Mouse (Mus musculus) heart, embryonic 14.5 days (tissue): Measurements from ENCODE around the gene Uxs1. TPM values are rescaled to one million over a fixed set of nuclear protein-coding genes. Genes with fewer than 3 reads are reported as not detected.

Experiments used
- ATAC-seq: fragments of 200-750 bp; cut with Nextera tagmentation; 2 replicates; pipeline ENCODE4 v1.8.0; 2017; ENCODE audit warnings: low read depth, moderate TSS enrichment; ENCODE audit not compliant: insufficient number of reproducible peaks, insufficient read depth, low FRiP score
- H3K27ac ChIP-seq, 2 experiments: fragments of 200-500 bp in 1 of 2; fragments of 300-500 bp in 1 of 2; sonication (generic) in 1 of 2; replicated peaks in 1 of 2; 2 replicates each; pipeline ENCODE4 v1.5.1; 2012 to 2014; ENCODE audit warnings: low read depth in 2 of 2, low read length in 2 of 2, control low read depth in 1 of 2, mild to moderate bottlenecking in 1 of 2, mixed read lengths in 1 of 2; ENCODE audit not compliant: control insufficient read depth in 1 of 2, insufficient read depth in 1 of 2
- H3K27me3 ChIP-seq: fragments of 300-500 bp; sonication (generic); 2 replicates; pipeline ENCODE4 v1.6.1; 2014; ENCODE audit warnings: mild to moderate bottlenecking, low read length, control low read depth; ENCODE audit not compliant: control insufficient read depth, insufficient read depth
- H3K36me3 ChIP-seq: fragments of 300-500 bp; sonication (generic); 2 replicates; pipeline ENCODE4 v1.6.1; 2014; ENCODE audit warnings: mild to moderate bottlenecking, control low read depth, low read length, mixed read lengths; ENCODE audit not compliant: control insufficient read depth, insufficient read depth
- H3K4me1 ChIP-seq, 2 experiments: fragments of 200-500 bp in 1 of 2; fragments of 300-500 bp in 1 of 2; sonication (generic) in 1 of 2; 2 replicates each; pipeline ENCODE4 v1.6.1; 2012 to 2014; ENCODE audit warnings: low read length in 2 of 2, control low read depth in 1 of 2, mixed read lengths in 1 of 2; ENCODE audit not compliant: control insufficient read depth in 2 of 2, insufficient read depth in 2 of 2
- H3K4me2 ChIP-seq: fragments of 300-500 bp; sonication (generic); 2 replicates; pipeline ENCODE4 v1.6.1; 2014; ENCODE audit warnings: mild to moderate bottlenecking, low read length
- H3K4me3 ChIP-seq, 2 experiments: fragments of 200-500 bp in 1 of 2; fragments of 300-500 bp in 1 of 2; sonication (generic) in 1 of 2; 2 replicates each; pipeline ENCODE4 v1.5.1; 2012 to 2014; ENCODE audit warnings: low read length in 2 of 2, mild to moderate bottlenecking in 2 of 2, control low read depth in 1 of 2, low read depth in 1 of 2, moderate library complexity in 1 of 2; ENCODE audit not compliant: control insufficient read depth in 1 of 2, insufficient read depth in 1 of 2
- H3K9ac ChIP-seq: fragments of 300-500 bp; sonication (generic); 2 replicates; pipeline ENCODE4 v1.6.1; 2014; ENCODE audit warnings: mild to moderate bottlenecking, low read length
- H3K9me3 ChIP-seq: fragments of 300-500 bp; sonication (generic); 2 replicates; pipeline ENCODE4 v1.6.1; 2016; ENCODE audit warnings: low read length, control low read depth; ENCODE audit not compliant: control insufficient read depth
- WGBS: fragments of 180-500 bp; shearing (Covaris S2); extraction: QIAGEN DNeasy Blood & Tissue Kit; methylation state at CpG from one replicate; pipeline ENCODE4 v1.1.7; 2014; 5-methylcytosine and 5-hydroxymethylcytosine counted together
- polyA plus RNA-seq: library from polyadenylated mRNA; unstranded; fragments of >200 nt; fragmentation: Nextera tagmentation; extraction: Ambion mirVana; gene quantifications from 2 replicates; pipeline ENCODE4 v1.2.1, GENCODE M21; 2014

The Uxs1 gene
- polyA plus RNA-seq, 1 experiment from 2014 or later = 11.3 TPM

GRCm38 (mm10) chr1:43766328-43766727 lies 61.3 kb downstream of the Uxs1 start:
- H3K9me3 ChIP-seq = no peaks in the 10 kb centered on the region
- H3K9ac ChIP-seq = no peak overlapping the region
- no peak overlapping the region for H3K27ac ChIP-seq
- no peak for ATAC-seq
- 92% methylated on average over 2 of the region's 2 CpGs for WGBS
- H3K27me3 ChIP-seq = no peaks in the 10 kb centered on the region
- no peaks in the 10 kb centered on the region for H3K4me1 ChIP-seq
- H3K4me3 ChIP-seq = no peak overlapping the region
- H3K36me3 ChIP-seq = peaks cover 32% of the 10 kb centered on the region; the same call in 1 of the 2 replicates
- no peak overlapping the region for H3K4me2 ChIP-seq

GRCm38 (mm10) chr1:43764481-43764880 lies 63.1 kb downstream of the Uxs1 start:
- peaks cover 27% of the 10 kb centered on the region; the same call in 1 of the 2 replicates for H3K36me3 ChIP-seq
- no peak overlapping the region for H3K4me3 ChIP-seq
- 83% methylated on average over 2 of the region's 2 CpGs for WGBS
- no peak for ATAC-seq
- no peaks in the 10 kb centered on the region for H3K27me3 ChIP-seq
- H3K4me2 ChIP-seq = no peak overlapping the region
- no peaks in the 10 kb centered on the region for H3K4me1 ChIP-seq
- H3K9ac ChIP-seq = no peak overlapping the region
- no peaks in the 10 kb centered on the region for H3K9me3 ChIP-seq
- H3K27ac ChIP-seq = no peak overlapping the region

GRCm38 (mm10) chr1:43760085-43760484 lies 67.5 kb downstream of the Uxs1 start:
- Histone ChIP-seq H3K9me3 (no peaks in the 10 kb centered on the region), H3K36me3 (peaks cover 41% of the 10 kb centered on the region), H3K27me3 (no peaks in the 10 kb centered on the region), H3K4me3 (no peak overlapping the region), H3K27ac (no peak overlapping the region), H3K4me1 (no peaks in the 10 kb centered on the region), H3K4me2 (no peak overlapping the region), H3K9ac (no peak overlapping the region)
- no peak for ATAC-seq

GRCm38 (mm10) chr1:43754448-43755312 lies 72.9 kb downstream of the Uxs1 start:
- no peak overlapping the region for H3K9ac ChIP-seq
- H3K4me3 ChIP-seq = no peak overlapping the region
- H3K36me3 ChIP-seq = peaks cover 48% of the 10 kb centered on the region
- no peaks in the 10 kb centered on the region for H3K27me3 ChIP-seq
- no peak for ATAC-seq
- H3K4me2 ChIP-seq = no peak overlapping the region
- H3K27ac ChIP-seq = no peak overlapping the region
- WGBS = 86% methylated on average over 8 of the region's 8 CpGs
- no peaks in the 10 kb centered on the region for H3K9me3 ChIP-seq
- H3K4me1 ChIP-seq = no peaks in the 10 kb centered on the region

GRCm38 (mm10) chr1:43738519-43738894 lies 89.1 kb downstream of the Uxs1 start:
- no peaks in the 10 kb centered on the region for H3K36me3 ChIP-seq
- H3K4me2 ChIP-seq = no peak overlapping the region
- 79% methylated on average over 10 of the region's 10 CpGs for WGBS
- ATAC-seq = no peak
- H3K27ac ChIP-seq = no peak overlapping the region
- no peaks in the 10 kb centered on the region for H3K27me3 ChIP-seq
- H3K4me3 ChIP-seq = no peak overlapping the region
- no peak overlapping the region for H3K9ac ChIP-seq
- H3K4me1 ChIP-seq = no peaks in the 10 kb centered on the region
- H3K9me3 ChIP-seq = peaks cover 3% of the 10 kb centered on the region; the same call in 1 of the 2 replicates

- Histone ChIP-seq H3K27me3 (no peaks in the 10 kb centered on the region), H3K4me3 (no peak overlapping the region), H3K27ac (no peak overlapping the region), H3K36me3 (no peaks in the 10 kb centered on the region), H3K9me3 (peaks cover 3% of the 10 kb centered on the region; the same call in 1 of the 2 replicates), H3K4me1 (no peaks in the 10 kb centered on the region), H3K4me2 (no peak overlapping the region), H3K9ac (no peak overlapping the region)
- 69% methylated on average over 7 of the region's 7 CpGs for WGBS
- no peak for ATAC-seq
Observed at GRCm38 (mm10) chr1:43737812-43738518, 89.6 kb downstream of the Uxs1 start.

- no peak overlapping the region for H3K9ac ChIP-seq
- no peaks in the 10 kb centered on the region for H3K36me3 ChIP-seq
- no peak for ATAC-seq
- H3K9me3 ChIP-seq = peaks cover 3% of the 10 kb centered on the region; the same call in 1 of the 2 replicates
- H3K27me3 ChIP-seq = no peaks in the 10 kb centered on the region
- H3K4me2 ChIP-seq = no peak overlapping the region
- H3K4me1 ChIP-seq = peaks cover 4 to 6% of the 10 kb centered on the region in 2 experiments; a peak in 3 of 4 replicates
- 83% methylated on average over 1 of the region's 1 CpGs for WGBS
- H3K4me3 ChIP-seq = no peak overlapping the region
- no peak overlapping the region for H3K27ac ChIP-seq
Observed at GRCm38 (mm10) chr1:43732657-43733056, 94.9 kb downstream of the Uxs1 start.
